Mouse (Mus musculus): ENCODE measurements around the gene Bend6. TPM values are rescaled to one million over a fixed set of nuclear protein-coding genes. Genes with fewer than 3 reads are reported as not detected.

Bend6 gene
- polyA plus RNA-seq, 1 experiment from 2014 or later: 4.7 TPM

- 38% methylated on average over 10 of the region's 10 CpGs for whole genome bisulfite sequencing
- H3K4me2 ChIP-seq (ENCODE audit: low read length): 0 out of 2 replicates have a peak overlapping the region, but pooled peaks have one; percentile 0
- H3K9me3 ChIP-seq (ENCODE audit: control insufficient read depth, low read length): no peaks in the 10 kb centered on the region
- H3K9ac ChIP-seq (ENCODE audit: low read length): no peak overlapping the region
- no peak for ATAC-seq (ENCODE audit: insufficient number of reproducible peaks, insufficient read depth, low FRiP score, low read depth)
- H3K27ac ChIP-seq (replicated peaks in 1 of 2; ENCODE audit: control insufficient read depth in 1 of 2, insufficient read depth in 1 of 2, low read depth in 2 of 2, low read length in 2 of 2): no peak overlapping the region
- H3K27me3 ChIP-seq (ENCODE audit: control insufficient read depth, insufficient read depth, low read length): peaks cover 7% of the 10 kb centered on the region; the same call in 1 of the 2 replicates
- no peak overlapping the region for H3K4me3 ChIP-seq (ENCODE audit: control insufficient read depth in 1 of 2, insufficient read depth in 1 of 2, low read depth in 1 of 2, low read length in 2 of 2)
- peaks cover 3 to 16% of the 10 kb centered on the region in 2 experiments; a peak in 3 of 4 replicates for H3K4me1 ChIP-seq (ENCODE audit: control insufficient read depth in 2 of 2, insufficient read depth in 2 of 2, low read length in 2 of 2)
- no peaks in the 10 kb centered on the region for H3K36me3 ChIP-seq (ENCODE audit: control insufficient read depth, insufficient read depth, low read length)
These were observed 1.4 kb downstream of the Bend6 start for GRCm38 (mm10) chr1:33906216-33906615.

DNA sequence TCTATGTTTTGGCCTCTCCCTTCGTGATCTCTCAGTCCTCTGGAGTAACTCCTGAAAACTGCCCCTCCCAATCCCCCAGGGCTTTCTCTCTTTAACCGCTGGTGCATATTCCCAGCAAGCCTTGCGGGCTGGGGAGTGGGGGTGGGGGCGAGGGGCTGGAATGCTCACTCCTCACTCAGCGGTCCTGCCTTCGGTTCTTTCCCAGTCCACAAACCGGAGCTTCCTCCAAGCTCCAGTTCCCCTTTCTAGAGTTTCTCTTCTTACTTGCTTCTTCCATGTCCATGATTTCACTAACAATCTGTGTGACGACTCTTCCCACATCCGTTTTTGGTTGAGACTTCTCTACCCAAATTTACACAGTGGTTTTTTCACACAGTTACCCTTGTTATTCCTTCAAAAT lies 4.0 kb downstream of the Bend6 start:
- Histone ChIP-seq H3K36me3 (ENCODE audit: control insufficient read depth, insufficient read depth, low read length) (no peaks in the 10 kb centered on the region), H3K4me3 (ENCODE audit: control insufficient read depth in 1 of 2, insufficient read depth in 1 of 2, low read depth in 1 of 2, low read length in 2 of 2) (peak overlapping the region; percentile 16 to 22; a peak in 2 of 4 replicates), H3K4me2 (ENCODE audit: low read length) (peak overlapping the region; percentile 56), H3K27me3 (ENCODE audit: control insufficient read depth, insufficient read depth, low read length) (peaks cover 3% of the 10 kb centered on the region; the same call in 1 of the 2 replicates), H3K9ac (ENCODE audit: low read length) (peak overlapping the region; percentile 54), H3K9me3 (ENCODE audit: control insufficient read depth, low read length) (no peaks in the 10 kb centered on the region), H3K4me1 (ENCODE audit: control insufficient read depth in 2 of 2, insufficient read depth in 2 of 2, low read length in 2 of 2) (peaks cover 2 to 5% of the 10 kb centered on the region in 2 experiments; a peak in 3 of 4 replicates), H3K27ac (replicated peaks in 1 of 2; ENCODE audit: control insufficient read depth in 1 of 2, insufficient read depth in 1 of 2, low read depth in 2 of 2, low read length in 2 of 2) (no peak overlapping the region)
- no peak for ATAC-seq (ENCODE audit: insufficient number of reproducible peaks, insufficient read depth, low FRiP score, low read depth)
- 17% methylated on average over 9 of the region's 9 CpGs for WGBS

DNA sequence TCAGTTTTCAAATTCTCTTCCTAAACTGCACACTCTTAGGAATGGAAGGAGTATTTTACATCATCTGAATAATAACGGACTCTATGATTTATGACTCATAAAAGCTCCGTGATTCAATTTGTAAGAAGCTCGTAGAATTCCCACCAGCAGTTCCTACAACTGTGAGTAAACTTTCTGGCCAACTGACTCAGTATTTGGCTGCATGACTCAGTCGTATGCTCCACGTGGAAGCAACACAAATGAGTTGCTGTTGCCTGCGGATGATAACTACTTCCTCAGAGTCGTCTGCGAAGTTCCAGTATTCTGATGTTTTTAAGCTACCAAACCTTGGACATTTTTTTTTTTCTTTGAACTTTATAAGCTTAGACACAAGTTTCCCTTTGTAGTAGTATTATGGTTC lies 7.4 kb downstream of the Bend6 start:
- Histone ChIP-seq H3K4me1 (ENCODE audit: control insufficient read depth in 2 of 2, insufficient read depth in 2 of 2, low read length in 2 of 2) (peaks cover 6 to 11% of the 10 kb centered on the region in 2 experiments), H3K9ac (ENCODE audit: low read length) (no peak overlapping the region), H3K4me3 (ENCODE audit: control insufficient read depth in 1 of 2, insufficient read depth in 1 of 2, low read depth in 1 of 2, low read length in 2 of 2) (no peak overlapping the region), H3K4me2 (ENCODE audit: low read length) (no peak overlapping the region), H3K9me3 (ENCODE audit: control insufficient read depth, low read length) (no peaks in the 10 kb centered on the region), H3K36me3 (ENCODE audit: control insufficient read depth, insufficient read depth, low read length) (no peaks in the 10 kb centered on the region), H3K27ac (replicated peaks in 1 of 2; ENCODE audit: control insufficient read depth in 1 of 2, insufficient read depth in 1 of 2, low read depth in 2 of 2, low read length in 2 of 2) (no peak overlapping the region), H3K27me3 (ENCODE audit: control insufficient read depth, insufficient read depth, low read length) (no peaks in the 10 kb centered on the region)
- WGBS: 72% methylated on average over 8 of the region's 8 CpGs
- ATAC-seq (ENCODE audit: insufficient number of reproducible peaks, insufficient read depth, low FRiP score, low read depth): no peak

GRCm38 (mm10) chr1:33898373-33898772 lies 9.2 kb downstream of the Bend6 start:
- Histone ChIP-seq H3K27ac (replicated peaks in 1 of 2; ENCODE audit: control insufficient read depth in 1 of 2, insufficient read depth in 1 of 2, low read depth in 2 of 2, low read length in 2 of 2) (no peak overlapping the region), H3K9ac (ENCODE audit: low read length) (no peak overlapping the region), H3K4me2 (ENCODE audit: low read length) (no peak overlapping the region), H3K27me3 (ENCODE audit: control insufficient read depth, insufficient read depth, low read length) (no peaks in the 10 kb centered on the region), H3K9me3 (ENCODE audit: control insufficient read depth, low read length) (no peaks in the 10 kb centered on the region), H3K36me3 (ENCODE audit: control insufficient read depth, insufficient read depth, low read length) (no peaks in the 10 kb centered on the region), H3K4me1 (ENCODE audit: control insufficient read depth in 2 of 2, insufficient read depth in 2 of 2, low read length in 2 of 2) (peaks cover 5 to 9% of the 10 kb centered on the region in 2 experiments), H3K4me3 (ENCODE audit: control insufficient read depth in 1 of 2, insufficient read depth in 1 of 2, low read depth in 1 of 2, low read length in 2 of 2) (no peak overlapping the region)
- WGBS: 90% methylated on average over 6 of the region's 6 CpGs
- no peak for ATAC-seq (ENCODE audit: insufficient number of reproducible peaks, insufficient read depth, low FRiP score, low read depth)

DNA sequence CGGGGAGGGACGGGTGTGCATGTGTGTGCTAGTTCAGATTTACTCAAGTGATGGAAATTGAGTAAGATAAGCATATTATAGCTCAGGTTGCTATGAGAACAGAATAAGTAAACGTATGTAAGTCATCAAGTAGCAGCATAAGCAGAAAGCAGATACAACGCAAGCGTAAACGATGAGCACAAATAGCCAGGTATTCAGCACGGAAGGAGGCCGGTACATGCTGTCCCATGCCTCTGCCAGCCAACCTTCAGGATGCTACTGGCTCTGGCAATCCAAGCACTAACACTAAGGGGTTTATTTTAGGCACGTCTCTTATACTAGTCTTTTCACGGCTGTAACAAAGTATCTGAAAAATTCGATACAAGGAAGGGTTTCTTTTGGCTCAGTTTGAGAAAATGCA lies 10.2 kb downstream of the Bend6 start:
- Histone ChIP-seq H3K9ac (ENCODE audit: low read length) (no peak overlapping the region), H3K4me2 (ENCODE audit: low read length) (no peak overlapping the region), H3K36me3 (ENCODE audit: control insufficient read depth, insufficient read depth, low read length) (no peaks in the 10 kb centered on the region), H3K9me3 (ENCODE audit: control insufficient read depth, low read length) (no peaks in the 10 kb centered on the region), H3K27ac (replicated peaks in 1 of 2; ENCODE audit: control insufficient read depth in 1 of 2, insufficient read depth in 1 of 2, low read depth in 2 of 2, low read length in 2 of 2) (no peak overlapping the region; a peak in 1 of 4 replicates), H3K27me3 (ENCODE audit: control insufficient read depth, insufficient read depth, low read length) (no peaks in the 10 kb centered on the region), H3K4me1 (ENCODE audit: control insufficient read depth in 2 of 2, insufficient read depth in 2 of 2, low read length in 2 of 2) (peaks cover 4 to 8% of the 10 kb centered on the region in 2 experiments), H3K4me3 (ENCODE audit: control insufficient read depth in 1 of 2, insufficient read depth in 1 of 2, low read depth in 1 of 2, low read length in 2 of 2) (no peak overlapping the region)
- no peak for ATAC-seq (ENCODE audit: insufficient number of reproducible peaks, insufficient read depth, low FRiP score, low read depth)
- 75% methylated on average over 11 of the region's 11 CpGs for WGBS

GRCm38 (mm10) chr1:33896666-33897065 lies 10.9 kb downstream of the Bend6 start:
- Histone ChIP-seq H3K4me2 (ENCODE audit: low read length) (no peak overlapping the region), H3K27me3 (ENCODE audit: control insufficient read depth, insufficient read depth, low read length) (no peaks in the 10 kb centered on the region), H3K4me3 (ENCODE audit: control insufficient read depth in 1 of 2, insufficient read depth in 1 of 2, low read depth in 1 of 2, low read length in 2 of 2) (no peak overlapping the region), H3K27ac (replicated peaks in 1 of 2; ENCODE audit: control insufficient read depth in 1 of 2, insufficient read depth in 1 of 2, low read depth in 2 of 2, low read length in 2 of 2) (peak overlapping the region in 1 of 2 experiments; percentile 29; a peak in 1 of 4 replicates), H3K4me1 (ENCODE audit: control insufficient read depth in 2 of 2, insufficient read depth in 2 of 2, low read length in 2 of 2) (peaks cover 4 to 8% of the 10 kb centered on the region in 2 experiments), H3K36me3 (ENCODE audit: control insufficient read depth, insufficient read depth, low read length) (no peaks in the 10 kb centered on the region), H3K9me3 (ENCODE audit: control insufficient read depth, low read length) (no peaks in the 10 kb centered on the region), H3K9ac (ENCODE audit: low read length) (no peak overlapping the region)
- no peak for ATAC-seq (ENCODE audit: insufficient number of reproducible peaks, insufficient read depth, low FRiP score, low read depth)
- 38% methylated on average over 4 of the region's 4 CpGs for WGBS

DNA sequence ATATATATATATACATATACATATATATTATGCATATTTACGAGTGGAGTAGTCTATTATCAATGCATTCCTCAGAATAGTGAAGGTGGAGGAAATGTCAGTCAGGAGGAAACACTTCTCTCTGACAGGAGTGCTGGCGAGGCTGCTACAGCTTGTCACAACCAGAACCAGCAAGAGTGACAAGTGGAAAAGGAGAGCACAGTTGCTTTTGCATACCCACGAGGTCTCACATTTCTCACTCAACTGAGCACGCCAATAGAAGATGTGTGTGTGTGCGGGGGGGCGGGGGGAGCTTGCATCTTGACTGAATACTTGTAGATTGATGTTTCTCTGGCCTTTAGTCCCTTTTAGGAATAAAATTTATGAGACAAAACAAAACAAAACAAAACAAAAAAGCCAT lies 11.5 kb downstream of the Bend6 start:
- no peak overlapping the region for H3K4me2 ChIP-seq (ENCODE audit: low read length)
- ATAC-seq (ENCODE audit: insufficient number of reproducible peaks, insufficient read depth, low FRiP score, low read depth): no peak
- H3K4me3 ChIP-seq (ENCODE audit: control insufficient read depth in 1 of 2, insufficient read depth in 1 of 2, low read depth in 1 of 2, low read length in 2 of 2): no peak overlapping the region
- H3K27ac ChIP-seq (replicated peaks in 1 of 2; ENCODE audit: control insufficient read depth in 1 of 2, insufficient read depth in 1 of 2, low read depth in 2 of 2, low read length in 2 of 2): 0 out of 4 replicates have a peak overlapping the region, but pooled peaks of 1 of the 2 experiments have one; percentile 29
- H3K27me3 ChIP-seq (ENCODE audit: control insufficient read depth, insufficient read depth, low read length): no peaks in the 10 kb centered on the region
- peaks cover 4 to 8% of the 10 kb centered on the region in 2 experiments for H3K4me1 ChIP-seq (ENCODE audit: control insufficient read depth in 2 of 2, insufficient read depth in 2 of 2, low read length in 2 of 2)
- H3K9me3 ChIP-seq (ENCODE audit: control insufficient read depth, low read length): no peaks in the 10 kb centered on the region
- no peaks in the 10 kb centered on the region for H3K36me3 ChIP-seq (ENCODE audit: control insufficient read depth, insufficient read depth, low read length)
- H3K9ac ChIP-seq (ENCODE audit: low read length): no peak overlapping the region
- WGBS: 50% methylated on average over 6 of the region's 6 CpGs

GRCm38 (mm10) chr1:33892784-33893183 lies 14.8 kb downstream of the Bend6 start:
- no peaks in the 10 kb centered on the region for H3K36me3 ChIP-seq (ENCODE audit: control insufficient read depth, insufficient read depth, low read length)
- H3K27me3 ChIP-seq (ENCODE audit: control insufficient read depth, insufficient read depth, low read length): no peaks in the 10 kb centered on the region
- 57% methylated on average over 10 of the region's 10 CpGs for WGBS
- no peaks in the 10 kb centered on the region for H3K9me3 ChIP-seq (ENCODE audit: control insufficient read depth, low read length)
- H3K4me2 ChIP-seq (ENCODE audit: low read length): no peak overlapping the region
- no peak overlapping the region for H3K27ac ChIP-seq (replicated peaks in 1 of 2; ENCODE audit: control insufficient read depth in 1 of 2, insufficient read depth in 1 of 2, low read depth in 2 of 2, low read length in 2 of 2)
- no peak for ATAC-seq (ENCODE audit: insufficient number of reproducible peaks, insufficient read depth, low FRiP score, low read depth)
- H3K4me1 ChIP-seq (ENCODE audit: control insufficient read depth in 2 of 2, insufficient read depth in 2 of 2, low read length in 2 of 2): peaks cover 4 to 8% of the 10 kb centered on the region in 2 experiments
- no peak overlapping the region for H3K4me3 ChIP-seq (ENCODE audit: control insufficient read depth in 1 of 2, insufficient read depth in 1 of 2, low read depth in 1 of 2, low read length in 2 of 2)
- no peak overlapping the region for H3K9ac ChIP-seq (ENCODE audit: low read length)
